Mouse (Mus musculus) lung, postnatal 25 days (tissue): Measurements from ENCODE around the gene Glis2.

Experiments used
- DNase-seq: peaks from one replicate; pipeline ENCODE4 v3.0.0; 2022; ENCODE audit warnings: low spot score

The Glis2 gene

DNA sequence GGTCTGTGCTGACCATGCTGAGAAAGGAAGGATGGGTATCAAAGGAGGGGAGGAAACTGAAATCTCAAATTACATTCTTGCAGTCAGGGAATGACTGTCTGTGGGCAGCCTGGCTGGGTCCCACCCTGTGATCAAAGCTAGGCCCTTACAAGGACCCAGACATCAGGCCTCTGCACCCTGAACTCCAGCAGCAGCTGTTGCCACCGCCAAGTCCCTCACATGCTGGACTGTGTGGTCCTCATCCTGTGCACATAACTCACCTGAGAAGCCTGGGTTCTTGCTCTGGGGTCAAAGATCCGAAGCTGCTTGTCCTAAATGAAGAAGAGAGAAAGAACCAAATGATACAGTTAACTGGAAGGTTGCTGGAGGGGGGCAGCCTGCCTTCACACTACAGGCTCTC lies 67.1 kb downstream of the Glis2 start:
- DNase-seq = no peak

- no peak for DNase-seq
These were observed 69.3 kb downstream of the Glis2 start for GRCm38 (mm10) chr16:4663806-4664205.

DNA sequence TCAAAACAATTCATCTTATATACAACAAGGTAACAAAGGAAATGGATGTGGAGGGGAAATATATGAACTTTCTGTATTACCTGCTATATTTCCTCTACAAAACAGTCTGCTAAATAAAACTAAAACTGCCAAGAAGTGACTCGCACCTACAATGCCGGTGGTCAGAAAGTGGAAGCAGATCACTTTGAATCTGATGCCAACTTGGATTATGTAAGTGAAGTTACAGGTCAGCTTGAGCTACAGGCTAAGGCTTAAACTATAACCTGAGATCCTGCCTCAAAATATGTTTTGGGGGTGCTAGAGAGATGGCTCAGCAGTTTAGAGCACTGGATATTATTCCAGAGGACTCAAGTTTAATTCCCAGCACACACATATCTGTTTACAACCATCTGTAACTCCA lies 71.2 kb downstream of the Glis2 start:
- no peak for DNase-seq

DNA sequence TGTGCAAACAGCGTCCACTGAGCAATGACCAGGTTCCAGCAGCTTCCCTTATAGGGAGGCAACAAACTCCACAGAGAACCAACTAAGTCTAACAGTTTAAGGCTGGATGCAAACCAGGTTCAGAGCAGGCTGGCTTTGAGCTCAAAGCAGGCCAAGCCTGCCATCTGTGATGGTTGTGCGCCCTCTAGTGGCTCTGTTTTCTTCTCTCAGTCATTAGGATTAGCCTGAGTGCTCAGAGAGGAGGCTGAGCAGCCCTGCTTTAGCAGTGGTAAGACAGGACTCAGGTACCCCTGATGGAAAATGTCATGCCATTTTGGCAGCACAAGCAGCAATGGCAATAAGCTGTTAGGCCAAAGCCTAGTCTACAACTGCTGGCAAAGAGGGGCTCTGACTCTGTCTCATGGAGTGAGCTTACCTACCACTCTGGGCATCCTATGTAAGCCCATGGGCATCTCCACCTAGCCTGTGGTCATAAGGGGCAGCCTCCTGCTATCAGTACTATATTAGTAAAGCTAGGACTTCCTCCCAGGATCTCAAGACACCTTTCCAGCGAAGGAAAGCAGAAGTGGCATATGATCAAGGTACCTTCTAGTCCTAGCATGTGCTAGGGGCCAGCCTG lies 72.8 kb downstream of the Glis2 start:
- peak; percentile 88 for DNase-seq

DNA sequence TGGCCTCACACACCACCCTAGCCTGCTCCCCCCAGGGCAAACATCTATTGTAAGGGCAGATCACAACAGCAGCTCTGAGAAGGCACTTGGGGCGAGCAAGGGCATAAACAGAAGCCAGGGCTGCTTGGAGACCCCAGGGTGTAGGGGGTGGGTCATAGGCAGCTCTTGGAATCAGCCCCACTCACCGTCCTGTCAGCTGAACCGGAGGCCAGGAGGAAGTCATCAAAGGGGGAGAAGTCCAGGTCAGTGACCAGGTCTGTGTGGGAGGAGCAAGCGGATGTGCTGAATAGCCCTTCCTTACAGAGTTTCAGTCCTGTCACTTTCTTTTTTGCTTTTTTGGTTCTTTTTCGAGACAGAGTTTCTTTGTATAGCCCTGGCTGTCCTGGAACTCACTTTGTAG lies 75.8 kb downstream of the Glis2 start:
- DNase-seq = no peak

- DNase-seq = no peak
These were observed 79.6 kb downstream of the Glis2 start for GRCm38 (mm10) chr16:4674091-4674490.
